Mouse (Mus musculus) yolk sac, embryonic 10.5 days (tissue): ENCODE data around the gene Agap1.

Experiments used
- DNase-seq: peaks from one replicate; pipeline ENCODE4 v3.0.0-alpha.2; 2017; ENCODE audit warnings: low spot score

Gene Agap1

GRCm38 (mm10) chr1:89544094-89544493 is 89.5 kb downstream of the Agap1 start:
- no peak for DNase-seq

- DNase-seq = no peak
These were observed 90.5 kb downstream of the Agap1 start for GRCm38 (mm10) chr1:89545099-89545498.

GRCm38 (mm10) chr1:89547525-89548504 is 93.2 kb downstream of the Agap1 start:
- no peak for DNase-seq

- no peak for DNase-seq
These were observed 95.7 kb downstream of the Agap1 start for GRCm38 (mm10) chr1:89550061-89550869.

GRCm38 (mm10) chr1:89552470-89552869 is 97.9 kb downstream of the Agap1 start:
- no peak for DNase-seq

- DNase-seq = no peak
These were observed 99.2 kb downstream of the Agap1 start for GRCm38 (mm10) chr1:89553791-89554190.

- no peak for DNase-seq
These were observed 100.6 kb downstream of the Agap1 start for GRCm38 (mm10) chr1:89554969-89555856.

- no peak for DNase-seq
These were observed 101.4 kb downstream of the Agap1 start for GRCm38 (mm10) chr1:89556006-89556405.

- DNase-seq = no peak
These were observed 102.8 kb downstream of the Agap1 start for GRCm38 (mm10) chr1:89557401-89557800.

- DNase-seq = no peak
These were observed 103.5 kb downstream of the Agap1 start for GRCm38 (mm10) chr1:89558080-89558479.

GRCm38 (mm10) chr1:89563399-89563798 is 108.8 kb downstream of the Agap1 start:
- DNase-seq = no peak

GRCm38 (mm10) chr1:89566578-89567488 is 112.2 kb downstream of the Agap1 start:
- peak; percentile 20 for DNase-seq

- no peak for DNase-seq
These were observed 114.2 kb downstream of the Agap1 start for GRCm38 (mm10) chr1:89568546-89569405.

- no peak for DNase-seq
These were observed 116.1 kb downstream of the Agap1 start for GRCm38 (mm10) chr1:89570522-89571299.

GRCm38 (mm10) chr1:89573486-89573885 is 118.9 kb downstream of the Agap1 start:
- DNase-seq = no peak

GRCm38 (mm10) chr1:89574941-89575890 is 120.6 kb downstream of the Agap1 start:
- no peak for DNase-seq

GRCm38 (mm10) chr1:89576174-89576890 is 121.7 kb downstream of the Agap1 start:
- DNase-seq = no peak
